Mouse (Mus musculus): Measurements from ENCODE around the gene Exd2. TPM values are rescaled to one million over a fixed set of nuclear protein-coding genes. Genes with fewer than 3 reads are reported as not detected.
"Not testable (repeated sequence)": the region's sequence is repeated elsewhere in the genome, so short reads cannot be mapped to it uniquely, and the experiment has no call there.

Gene Exd2
- total and polyA plus RNA-seq, 2 experiments from 2014 or later, result 26.3 to 30.6 TPM

GRCm38 (mm10) chr12:80458033-80458432 lies 4.9 kb upstream of the Exd2 start:
- Histone ChIP-seq H3K27ac (no peak overlapping the region), H3K9me3 (ENCODE audit: low read length) (no peaks in the 10 kb centered on the region), H3K27me3 (ENCODE audit: insufficient read depth, low read length) (no peaks in the 10 kb centered on the region), H3K4me3 (ENCODE audit: low read length) (no peak overlapping the region), H3K4me2 (ENCODE audit: low read depth, low read length) (no peak overlapping the region), H3K36me3 (ENCODE audit: insufficient read depth, low read length) (no peaks in the 10 kb centered on the region), H3K9ac (replicated peaks; ENCODE audit: low read length) (no peak overlapping the region), H3K4me1 (ENCODE audit: insufficient read depth, low read length) (no peaks in the 10 kb centered on the region)
- no peak for ATAC-seq
- DNase-seq (ENCODE audit: low spot score), result no peak
- TF ChIP-seq CTCF (IDR thresholded peaks at IDR 0.05; ENCODE audit: low read depth), result no peak
- WGBS, result 83% methylated on average over 5 of the region's 5 CpGs

- H3K9me3 ChIP-seq (ENCODE audit: low read length); ATAC-seq; H3K4me1 ChIP-seq (ENCODE audit: insufficient read depth, low read length); H3K36me3 ChIP-seq (ENCODE audit: insufficient read depth, low read length); H3K27me3 ChIP-seq (ENCODE audit: insufficient read depth, low read length): not testable (repeated sequence)
- peak; percentile 41 for TF ChIP-seq CTCF (IDR thresholded peaks at IDR 0.05; ENCODE audit: low read depth)
- H3K9ac ChIP-seq (replicated peaks; ENCODE audit: low read length), result peak overlapping the region; percentile 71
- peak; percentile 64 for DNase-seq (ENCODE audit: low spot score)
- H3K4me2 ChIP-seq (ENCODE audit: low read depth, low read length), result peak overlapping the region; percentile 73
- 15% methylated on average over 10 of the region's 10 CpGs for WGBS
- H3K4me3 ChIP-seq (ENCODE audit: low read length), result peak overlapping the region; percentile 83
- peak overlapping the region; percentile 86 for H3K27ac ChIP-seq
These were observed 501 bp upstream of the Exd2 start for GRCm38 (mm10) chr12:80462292-80462896.

GRCm38 (mm10) chr12:80463666-80464269 lies 873 bp downstream of the Exd2 start:
- TF ChIP-seq CTCF (IDR thresholded peaks at IDR 0.05; ENCODE audit: low read depth), result no peak
- ATAC-seq (no peak), DNase-seq (ENCODE audit: low spot score) (peak; percentile 23)
- H3K4me2 ChIP-seq (ENCODE audit: low read depth, low read length), result peak overlapping the region; percentile 73
- H3K36me3 ChIP-seq (ENCODE audit: insufficient read depth, low read length), result no peaks in the 10 kb centered on the region
- no peaks in the 10 kb centered on the region for H3K27me3 ChIP-seq (ENCODE audit: insufficient read depth, low read length)
- peaks cover 5% of the 10 kb centered on the region; the same call in 1 of the 2 replicates for H3K4me1 ChIP-seq (ENCODE audit: insufficient read depth, low read length)
- peak overlapping the region; percentile 86 for H3K27ac ChIP-seq
- H3K4me3 ChIP-seq (ENCODE audit: low read length), result peak overlapping the region; percentile 83
- H3K9ac ChIP-seq (replicated peaks; ENCODE audit: low read length), result peak overlapping the region; percentile 71
- no peaks in the 10 kb centered on the region for H3K9me3 ChIP-seq (ENCODE audit: low read length)
- WGBS, result 3% methylated on average over 17 of the region's 17 CpGs

- H3K36me3 ChIP-seq (ENCODE audit: insufficient read depth, low read length), result no peaks in the 10 kb centered on the region
- no peaks in the 10 kb centered on the region for H3K27me3 ChIP-seq (ENCODE audit: insufficient read depth, low read length)
- H3K27ac ChIP-seq, result no peak overlapping the region
- H3K4me3 ChIP-seq (ENCODE audit: low read length), result no peak overlapping the region
- no peaks in the 10 kb centered on the region for H3K4me1 ChIP-seq (ENCODE audit: insufficient read depth, low read length)
- no peak for TF ChIP-seq CTCF (IDR thresholded peaks at IDR 0.05; ENCODE audit: low read depth)
- H3K9ac ChIP-seq (replicated peaks; ENCODE audit: low read length), result no peak overlapping the region
- ATAC-seq, result no peak
- 78% methylated on average over 2 of the region's 2 CpGs for WGBS
- no peak for DNase-seq (ENCODE audit: low spot score)
- H3K4me2 ChIP-seq (ENCODE audit: low read depth, low read length), result no peak overlapping the region
- H3K9me3 ChIP-seq (ENCODE audit: low read length), result no peaks in the 10 kb centered on the region
These were observed 7.3 kb downstream of the Exd2 start for GRCm38 (mm10) chr12:80470206-80470605.

GRCm38 (mm10) chr12:80471926-80472325 lies 9.0 kb downstream of the Exd2 start:
- no peaks in the 10 kb centered on the region for H3K36me3 ChIP-seq (ENCODE audit: insufficient read depth, low read length)
- WGBS, result 86% methylated on average over 4 of the region's 4 CpGs
- H3K4me2 ChIP-seq (ENCODE audit: low read depth, low read length), result no peak overlapping the region
- ATAC-seq (no peak), DNase-seq (ENCODE audit: low spot score) (no peak)
- H3K4me3 ChIP-seq (ENCODE audit: low read length), result no peak overlapping the region
- H3K27ac ChIP-seq, result no peak overlapping the region
- TF ChIP-seq CTCF (IDR thresholded peaks at IDR 0.05; ENCODE audit: low read depth), result no peak
- no peak overlapping the region for H3K9ac ChIP-seq (replicated peaks; ENCODE audit: low read length)
- no peaks in the 10 kb centered on the region for H3K9me3 ChIP-seq (ENCODE audit: low read length)
- H3K4me1 ChIP-seq (ENCODE audit: insufficient read depth, low read length), result no peaks in the 10 kb centered on the region
- H3K27me3 ChIP-seq (ENCODE audit: insufficient read depth, low read length), result no peaks in the 10 kb centered on the region

GRCm38 (mm10) chr12:80473731-80474130 lies 10.8 kb downstream of the Exd2 start:
- Histone ChIP-seq H3K9ac (replicated peaks; ENCODE audit: low read length) (no peak overlapping the region), H3K4me1 (ENCODE audit: insufficient read depth, low read length) (no peaks in the 10 kb centered on the region), H3K4me2 (ENCODE audit: low read depth, low read length) (no peak overlapping the region), H3K27ac (no peak overlapping the region), H3K27me3 (ENCODE audit: insufficient read depth, low read length) (no peaks in the 10 kb centered on the region), H3K9me3 (ENCODE audit: low read length) (no peaks in the 10 kb centered on the region), H3K36me3 (ENCODE audit: insufficient read depth, low read length) (no peaks in the 10 kb centered on the region), H3K4me3 (ENCODE audit: low read length) (no peak overlapping the region)
- TF ChIP-seq CTCF (IDR thresholded peaks at IDR 0.05; ENCODE audit: low read depth), result no peak
- no peak for ATAC-seq
- no peak for DNase-seq (ENCODE audit: low spot score)
- 64% methylated on average over 3 of the region's 3 CpGs for WGBS

GRCm38 (mm10) chr12:80479986-80480385 lies 17.1 kb downstream of the Exd2 start:
- Histone ChIP-seq H3K4me3 (ENCODE audit: low read length) (no peak overlapping the region), H3K36me3 (ENCODE audit: insufficient read depth, low read length) (peaks cover 9% of the 10 kb centered on the region; the same call in 1 of the 2 replicates), H3K27me3 (ENCODE audit: insufficient read depth, low read length) (no peaks in the 10 kb centered on the region), H3K4me1 (ENCODE audit: insufficient read depth, low read length) (no peaks in the 10 kb centered on the region), H3K4me2 (ENCODE audit: low read depth, low read length) (no peak overlapping the region), H3K9me3 (ENCODE audit: low read length) (no peaks in the 10 kb centered on the region), H3K9ac (replicated peaks; ENCODE audit: low read length) (no peak overlapping the region), H3K27ac (no peak overlapping the region)
- 89% methylated on average over 3 of the region's 3 CpGs for WGBS
- ATAC-seq (no peak), DNase-seq (ENCODE audit: low spot score) (no peak)
- no peak for TF ChIP-seq CTCF (IDR thresholded peaks at IDR 0.05; ENCODE audit: low read depth)
